Mouse (Mus musculus): ENCODE data around the gene Smg1.
"Not testable (repeated sequence)": the region's sequence is repeated elsewhere in the genome, so short reads cannot be mapped to it uniquely, and the experiment has no call there.

The Smg1 gene

GRCm38 (mm10) chr7:118249563-118249962 is 6.1 kb upstream of the Smg1 start:
- DNase-seq (ENCODE audit: low spot score): no peak

- DNase-seq (ENCODE audit: low spot score): no peak
Measured at GRCm38 (mm10) chr7:118248069-118248468, 4.6 kb upstream of the Smg1 start.

GRCm38 (mm10) chr7:118245260-118245659 is 1.8 kb upstream of the Smg1 start:
- DNase-seq (ENCODE audit: low spot score): no peak

- DNase-seq (ENCODE audit: low spot score): no peak
Measured at GRCm38 (mm10) chr7:118242911-118243412, 508 bp downstream of the Smg1 start.

- DNase-seq (ENCODE audit: low spot score): no peak
Measured at GRCm38 (mm10) chr7:118242309-118242708, 1.2 kb downstream of the Smg1 start.

- no peak for DNase-seq (ENCODE audit: low spot score)
Measured at GRCm38 (mm10) chr7:118240402-118240801, 3.1 kb downstream of the Smg1 start.

- no peak for DNase-seq (ENCODE audit: low spot score)
Measured at GRCm38 (mm10) chr7:118239996-118240395, 3.5 kb downstream of the Smg1 start.

GRCm38 (mm10) chr7:118236949-118237348 is 6.5 kb downstream of the Smg1 start:
- DNase-seq (ENCODE audit: low spot score): no peak

GRCm38 (mm10) chr7:118234236-118234635 is 9.2 kb downstream of the Smg1 start:
- DNase-seq (ENCODE audit: low spot score): no peak

- no peak for DNase-seq (ENCODE audit: low spot score)
Measured at GRCm38 (mm10) chr7:118232613-118233012, 10.9 kb downstream of the Smg1 start.

- DNase-seq (ENCODE audit: low spot score): no peak
Measured at GRCm38 (mm10) chr7:118219777-118220176, 23.7 kb downstream of the Smg1 start.

- DNase-seq (ENCODE audit: low spot score): no peak
Measured at GRCm38 (mm10) chr7:118206396-118206795, 37.1 kb downstream of the Smg1 start.

- no peak for DNase-seq (ENCODE audit: low spot score)
Measured at GRCm38 (mm10) chr7:118195756-118196155, 47.7 kb downstream of the Smg1 start.

- no peak for DNase-seq (ENCODE audit: low spot score)
Measured at GRCm38 (mm10) chr7:118185878-118186277, 57.6 kb downstream of the Smg1 start.

GRCm38 (mm10) chr7:118184604-118185003 is 58.9 kb downstream of the Smg1 start:
- DNase-seq (ENCODE audit: low spot score): no peak

GRCm38 (mm10) chr7:118181123-118181522 is 62.3 kb downstream of the Smg1 start:
- DNase-seq (ENCODE audit: low spot score): no peak

GRCm38 (mm10) chr7:118179782-118180181 is 63.7 kb downstream of the Smg1 start:
- DNase-seq (ENCODE audit: low spot score): no peak

GRCm38 (mm10) chr7:118175821-118176355 is 67.6 kb downstream of the Smg1 start:
- DNase-seq (ENCODE audit: low spot score): no peak

GRCm38 (mm10) chr7:118170125-118170524 is 73.3 kb downstream of the Smg1 start:
- not testable (repeated sequence) for DNase-seq (ENCODE audit: low spot score)

- DNase-seq (ENCODE audit: low spot score): no peak
Measured at GRCm38 (mm10) chr7:118163006-118163405, 80.5 kb downstream of the Smg1 start.

GRCm38 (mm10) chr7:118160121-118160520 is 83.3 kb downstream of the Smg1 start:
- DNase-seq (ENCODE audit: low spot score): no peak

GRCm38 (mm10) chr7:118156461-118156860 is 87.0 kb downstream of the Smg1 start:
- no peak for DNase-seq (ENCODE audit: low spot score)

GRCm38 (mm10) chr7:118154150-118154549 is 89.3 kb downstream of the Smg1 start:
- DNase-seq (ENCODE audit: low spot score): no peak

GRCm38 (mm10) chr7:118143602-118144001 is 99.9 kb downstream of the Smg1 start:
- no peak for DNase-seq (ENCODE audit: low spot score)

Measured in urinary bladder, postnatal 10 days (tissue).